Mouse (Mus musculus) megakaryocyte progenitor cell, adult 5-6 weeks (primary cell): ENCODE data around the gene Foxm1. TPM values are rescaled to one million over a fixed set of nuclear protein-coding genes. Genes with fewer than 3 reads are reported as not detected.

Experiments used
- ATAC-seq: replicated peaks from 2 replicates; pipeline ENCODE4 v1.8.0; 2016; ENCODE audit warnings: mild to moderate bottlenecking, moderate TSS enrichment, inconsistent platforms; ENCODE audit not compliant: poor library complexity
- total RNA-seq, 2 experiments: library from RNA; stranded (forward) in 1 of 2; stranded (reverse) in 1 of 2; fragments of 157-497, 149-512 nt in 1 of 2; fragments of 200-1000 nt in 1 of 2; gene quantifications; 2 replicates each; pipeline versions ENCODE4 v1.2.3 to v1.2.4; 2015 to 2017

The Foxm1 gene
- total RNA-seq, 2 experiments from 2014 or later, result 15.5 to 41.8 TPM

GRCm38 (mm10) chr6:128423496-128424268 lies 60.9 kb downstream of the Foxm1 start:
- ATAC-seq, result peak; percentile 63

GRCm38 (mm10) chr6:128424269-128425019 lies 61.7 kb downstream of the Foxm1 start, which contains the start of gene Itfg2:
Gene Itfg2 (minus strand): TSS chr6:128424931.
- peak; percentile 84 for ATAC-seq

GRCm38 (mm10) chr6:128425046-128425445 lies 62.3 kb downstream of the Foxm1 start:
- no peak for ATAC-seq

Other genes starting within 250 kb of the Foxm1 start
- gene Tspan9, start 219.4 kb upstream of the Foxm1 start, total RNA-seq (2015), result 0.71 and 2.7 TPM in 2 replicates
- 2.8 and 4.4 TPM in 2 replicates for gene Tspan9, start 219.4 kb upstream of the Foxm1 start, total RNA-seq (2017)
- not detected in 2 replicates for gene Tead4, start 62.1 kb upstream of the Foxm1 start, total RNA-seq (2015)
- not detected in 2 replicates for gene Tead4, start 62.1 kb upstream of the Foxm1 start, total RNA-seq (2017)
- gene Tulp3, start 7.1 kb upstream of the Foxm1 start, total RNA-seq (2015), result 0.12 and 1.3 TPM in 2 replicates
- gene Tulp3, start 7.1 kb upstream of the Foxm1 start, total RNA-seq (2017), result 0.20 and 0.29 TPM in 2 replicates
- 53.5 and 71.5 TPM in 2 replicates for gene Rhno1, start 56 bp upstream of the Foxm1 start, total RNA-seq (2015)
- 47.8 and 54.8 TPM in 2 replicates for gene Rhno1, start 56 bp upstream of the Foxm1 start, total RNA-seq (2017)
- gene Tex52, start 12.5 kb downstream of the Foxm1 start, total RNA-seq (2015), result not detected in 2 replicates
- gene Tex52, start 12.5 kb downstream of the Foxm1 start, total RNA-seq (2017), result 0.30 TPM in 1 of 2 replicates, not detected in the other
- not detected in 2 replicates for gene Gm44596, start 12.5 kb downstream of the Foxm1 start, total RNA-seq (2015)
- not detected in 2 replicates for gene Gm44596, start 12.5 kb downstream of the Foxm1 start, total RNA-seq (2017)
- not detected in 2 replicates for gene Nrip2, start 36.3 kb downstream of the Foxm1 start, total RNA-seq (2015)
- gene Nrip2, start 36.3 kb downstream of the Foxm1 start, total RNA-seq (2017), result not detected in 2 replicates
- 24.1 and 33.1 TPM in 2 replicates for gene Itfg2, start 62.0 kb downstream of the Foxm1 start, total RNA-seq (2015)
- gene Itfg2, start 62.0 kb downstream of the Foxm1 start, total RNA-seq (2017), result 12.9 and 15.6 TPM in 2 replicates
- 124 and 149 TPM in 2 replicates for gene Fkbp4, start 75.7 kb downstream of the Foxm1 start, total RNA-seq (2015)
- gene Fkbp4, start 75.7 kb downstream of the Foxm1 start, total RNA-seq (2017), result 373 and 394 TPM in 2 replicates
- not detected in 2 replicates for gene Pzp, start 163.8 kb downstream of the Foxm1 start, total RNA-seq (2015)
- gene Pzp, start 163.8 kb downstream of the Foxm1 start, total RNA-seq (2017), result not detected in 2 replicates
- gene A2ml1, start 218.6 kb downstream of the Foxm1 start, total RNA-seq (2015), result not detected in 2 replicates
- gene A2ml1, start 218.6 kb downstream of the Foxm1 start, total RNA-seq (2017), result not detected in 2 replicates